Mouse (Mus musculus): Measurements from ENCODE around the gene Slc37a1.
"Not testable (repeated sequence)": the region's sequence is repeated elsewhere in the genome, so short reads cannot be mapped to it uniquely, and the experiment has no call there.

Slc37a1 gene

DNA sequence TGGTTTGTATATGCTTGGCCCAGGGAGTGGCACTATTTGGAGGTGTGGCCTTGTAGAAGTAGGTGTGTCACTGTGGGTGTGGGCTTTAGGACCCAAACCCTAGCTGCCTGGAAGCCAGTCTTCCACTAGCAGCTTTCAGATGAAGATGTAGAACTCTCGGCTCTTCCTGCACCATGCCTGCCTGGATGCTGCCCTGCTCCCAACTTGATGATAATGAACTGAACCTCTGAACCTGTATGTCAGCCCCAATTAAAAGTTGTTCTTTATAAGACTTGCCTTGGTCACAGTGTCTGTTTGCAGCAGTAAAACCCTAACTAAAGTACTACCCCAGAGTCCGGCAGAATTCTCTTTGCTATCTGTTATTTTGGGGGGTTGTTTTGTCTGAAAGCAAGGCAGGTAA is 16.8 kb upstream of the Slc37a1 start:
- no peak for DNase-seq (ENCODE audit: low spot score)

DNA sequence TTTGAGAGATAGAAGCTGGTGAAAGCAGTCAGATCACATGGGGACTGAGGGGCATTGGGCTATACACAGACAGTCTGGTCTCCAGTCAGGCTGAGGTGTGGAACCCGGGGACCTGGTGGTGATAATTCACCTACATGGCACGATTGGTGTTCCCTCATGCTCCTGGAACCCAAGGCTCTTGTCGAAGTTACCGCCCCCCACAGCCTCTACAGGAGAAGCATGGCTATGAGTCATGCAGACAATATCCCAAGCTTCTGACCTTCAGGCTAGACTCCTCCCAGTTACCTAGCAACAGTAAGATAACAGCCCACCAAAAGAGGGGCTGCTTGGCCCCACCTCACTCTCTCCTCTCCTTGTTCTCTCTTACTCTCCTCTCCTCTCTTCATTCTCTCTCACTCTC is 16.3 kb upstream of the Slc37a1 start:
- DNase-seq (ENCODE audit: low spot score): no peak

DNA sequence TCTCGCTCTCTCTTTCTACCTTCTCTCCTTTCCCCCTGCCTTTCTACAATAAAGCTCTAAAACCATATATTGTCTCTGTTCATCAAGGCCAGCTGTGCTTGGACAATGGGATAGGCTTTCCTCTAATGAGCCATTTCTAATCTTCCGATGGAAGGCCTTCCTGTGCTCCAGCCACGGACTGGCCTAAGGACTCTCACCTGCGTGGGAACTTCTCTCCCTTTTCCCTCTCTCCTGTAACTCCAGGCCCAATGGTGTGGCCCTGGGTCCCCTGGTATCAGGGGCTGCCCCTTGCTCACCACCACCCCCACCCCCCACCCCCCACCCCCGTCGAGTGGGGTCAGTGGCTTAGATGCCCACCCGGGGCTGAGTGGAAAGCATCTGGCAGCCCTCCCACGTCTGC is 15.9 kb upstream of the Slc37a1 start:
- DNase-seq (ENCODE audit: low spot score): not testable (repeated sequence)

- DNase-seq (ENCODE audit: low spot score): no peak
Observed at GRCm38 (mm10) chr17:31271136-31271851, 15.3 kb upstream of the Slc37a1 start.

GRCm38 (mm10) chr17:31272416-31273165 is 14.0 kb upstream of the Slc37a1 start:
- DNase-seq (ENCODE audit: low spot score): no peak

GRCm38 (mm10) chr17:31273631-31274030 is 13.0 kb upstream of the Slc37a1 start:
- no peak for DNase-seq (ENCODE audit: low spot score)

DNA sequence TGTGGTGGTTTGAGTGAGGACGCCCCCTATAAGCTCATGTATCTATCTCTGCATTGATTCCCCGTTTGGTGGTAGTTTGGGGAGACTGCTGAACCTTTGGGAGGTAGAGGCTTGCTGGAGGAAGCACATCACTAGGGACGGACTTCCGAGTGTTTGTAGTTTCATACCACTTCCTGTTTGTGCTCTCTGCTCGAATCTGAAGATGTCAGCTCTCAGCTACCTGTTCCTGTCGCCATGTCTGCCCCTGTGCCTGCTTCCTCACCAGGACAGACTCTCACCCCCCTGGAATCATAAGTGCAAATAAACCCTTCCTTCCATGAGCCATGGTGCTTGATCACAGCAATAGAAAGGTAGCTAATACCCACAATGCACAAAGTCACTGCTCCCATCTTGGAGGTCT is 11.4 kb upstream of the Slc37a1 start:
- no peak for DNase-seq (ENCODE audit: low spot score)

DNA sequence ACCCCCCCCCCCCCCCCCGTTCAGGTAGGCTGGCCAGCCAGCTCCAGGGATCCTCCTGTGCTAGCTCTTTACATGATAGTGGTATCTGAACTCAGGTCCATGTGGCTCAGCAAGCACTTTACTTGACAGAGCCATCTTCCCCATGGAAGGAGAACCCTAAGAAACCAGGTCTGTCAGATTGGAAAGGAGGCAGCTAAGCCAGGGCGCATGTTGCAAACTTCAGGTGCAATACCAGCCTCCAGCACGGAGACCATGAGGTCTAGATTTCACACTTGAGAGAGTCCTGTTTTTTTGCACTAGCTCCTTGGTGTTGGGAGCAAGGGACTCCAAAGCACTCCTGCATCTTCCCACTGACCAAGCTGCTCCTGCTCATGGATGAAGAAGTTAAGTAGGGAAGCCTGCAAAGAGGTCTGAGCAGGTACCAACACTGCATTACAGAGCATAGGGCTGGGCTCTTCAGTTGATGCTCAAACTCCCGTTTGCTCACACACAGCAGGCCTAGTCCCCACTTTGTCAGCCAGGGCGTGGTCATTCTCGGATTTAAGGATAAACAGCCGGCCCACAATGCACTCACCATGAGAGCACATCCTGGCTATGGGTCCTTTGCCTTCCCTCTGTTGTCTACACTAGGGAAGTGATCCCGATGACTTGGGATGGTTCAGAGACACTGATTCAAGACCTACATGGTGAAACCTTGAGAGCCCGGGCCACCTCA is 10.2 kb upstream of the Slc37a1 start:
- no peak for DNase-seq (ENCODE audit: low spot score)

DNA sequence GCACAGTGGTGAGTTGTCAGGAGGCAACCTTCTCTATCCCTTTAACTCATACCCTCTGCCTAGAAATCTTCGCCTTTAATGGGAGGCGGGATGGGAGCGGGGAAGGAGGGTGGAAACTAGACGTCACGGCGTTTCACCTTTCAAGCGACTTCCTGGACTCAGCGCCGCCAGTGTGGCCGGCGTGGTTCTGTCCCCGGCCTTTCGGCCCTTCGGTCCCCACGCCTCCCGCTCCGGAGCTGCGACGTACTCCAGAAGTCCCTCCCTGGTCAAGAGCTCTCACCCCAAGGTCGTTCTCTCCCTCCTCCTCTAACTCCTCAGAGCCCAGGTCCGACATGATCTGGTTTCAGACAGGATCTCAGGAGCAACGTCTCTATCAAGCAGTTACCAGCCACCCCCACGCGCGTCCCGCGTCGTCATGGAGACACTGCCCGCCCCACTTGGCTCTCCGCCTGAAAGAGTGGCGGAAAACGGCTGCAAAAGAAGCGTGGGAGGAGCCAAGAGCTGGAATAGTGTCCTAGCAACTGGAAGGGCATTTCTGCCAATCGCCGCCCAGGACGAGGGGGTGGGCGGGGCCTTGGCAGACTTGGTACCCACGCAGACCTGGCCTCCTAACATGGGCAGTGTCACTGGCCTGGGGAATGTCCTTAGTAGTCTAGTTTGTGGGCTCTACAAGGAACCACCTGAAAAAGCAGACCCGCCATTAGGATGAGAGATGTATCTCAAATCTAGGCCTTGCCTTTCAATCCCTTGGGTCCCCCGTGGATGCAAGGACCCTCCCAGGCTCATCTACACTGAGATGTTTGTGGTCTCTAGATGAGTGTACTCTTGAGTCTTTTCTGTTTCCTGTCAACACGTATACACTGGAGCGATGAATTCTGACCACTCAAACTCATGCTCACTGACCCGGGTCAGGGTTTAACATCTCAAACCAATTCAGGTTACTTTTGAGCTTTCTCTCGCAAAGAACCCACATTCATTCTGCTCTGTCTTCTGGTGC is 9.4 kb upstream of the Slc37a1 start, which contains the start of gene Rsph1:
TSS of gene Rsph1 (minus strand) at position 462 of the 997 bp plus-strand sequence.
- peak; percentile 100 for DNase-seq (ENCODE audit: low spot score)

DNA sequence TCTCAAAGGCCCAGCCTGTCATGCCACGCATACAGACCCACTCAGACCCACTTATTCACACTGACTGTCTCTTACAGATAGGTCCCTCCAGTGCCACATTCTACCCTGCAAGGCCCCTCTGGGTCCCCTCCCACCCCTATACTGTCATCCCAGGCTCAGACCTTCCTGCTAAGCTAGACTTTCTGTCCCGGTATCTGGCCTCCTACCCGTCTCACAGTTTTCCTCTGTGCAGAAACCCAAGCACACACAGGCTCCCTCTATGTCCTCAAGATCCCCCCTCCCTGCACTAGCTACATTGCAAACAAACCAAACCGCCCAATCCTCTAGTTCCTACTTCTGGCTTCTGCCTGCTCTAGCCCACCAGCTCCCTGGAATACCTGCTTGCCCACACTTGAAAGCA is 8.7 kb upstream of the Slc37a1 start:
- no peak for DNase-seq (ENCODE audit: low spot score)

- DNase-seq (ENCODE audit: low spot score): no peak
Observed at GRCm38 (mm10) chr17:31279541-31279940, 7.1 kb upstream of the Slc37a1 start.

GRCm38 (mm10) chr17:31280269-31280668 is 6.3 kb upstream of the Slc37a1 start:
- no peak for DNase-seq (ENCODE audit: low spot score)

GRCm38 (mm10) chr17:31281830-31282686 is 4.5 kb upstream of the Slc37a1 start:
- DNase-seq (ENCODE audit: low spot score): no peak

- no peak for DNase-seq (ENCODE audit: low spot score)
Observed at GRCm38 (mm10) chr17:31282687-31283053, 3.9 kb upstream of the Slc37a1 start.

GRCm38 (mm10) chr17:31285867-31286266 is 725 bp upstream of the Slc37a1 start:
- DNase-seq (ENCODE audit: low spot score): no peak

- DNase-seq (ENCODE audit: low spot score): no peak
Observed at GRCm38 (mm10) chr17:31287216-31287615, 624 bp downstream of the Slc37a1 start.

GRCm38 (mm10) chr17:31288999-31289726 is 2.6 kb downstream of the Slc37a1 start:
- no peak for DNase-seq (ENCODE audit: low spot score)

DNA sequence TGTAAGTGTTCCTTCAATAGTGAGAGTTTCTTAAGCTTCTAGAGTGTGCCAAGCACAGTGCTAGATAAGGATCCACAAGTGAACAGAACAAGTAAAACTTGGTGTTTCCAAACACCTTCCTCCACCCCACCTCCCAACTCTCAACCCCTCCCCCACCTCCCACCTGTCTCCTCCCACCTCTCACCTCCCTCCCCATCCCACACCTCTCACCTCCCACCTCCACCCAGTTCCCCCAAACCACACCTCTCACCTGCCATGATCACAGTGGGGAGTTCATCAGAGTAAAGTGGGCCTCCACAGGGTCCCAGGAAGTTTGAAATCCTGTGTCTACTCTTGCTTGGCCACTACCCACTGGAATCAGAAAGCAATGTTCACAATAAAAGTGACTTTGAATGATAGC is 3.7 kb downstream of the Slc37a1 start:
- DNase-seq (ENCODE audit: low spot score): no peak

GRCm38 (mm10) chr17:31290859-31291258 is 4.3 kb downstream of the Slc37a1 start:
- DNase-seq (ENCODE audit: low spot score): no peak

Measured in layer of hippocampus, adult 9-10 months (tissue).